In the genomic region with DNA sequence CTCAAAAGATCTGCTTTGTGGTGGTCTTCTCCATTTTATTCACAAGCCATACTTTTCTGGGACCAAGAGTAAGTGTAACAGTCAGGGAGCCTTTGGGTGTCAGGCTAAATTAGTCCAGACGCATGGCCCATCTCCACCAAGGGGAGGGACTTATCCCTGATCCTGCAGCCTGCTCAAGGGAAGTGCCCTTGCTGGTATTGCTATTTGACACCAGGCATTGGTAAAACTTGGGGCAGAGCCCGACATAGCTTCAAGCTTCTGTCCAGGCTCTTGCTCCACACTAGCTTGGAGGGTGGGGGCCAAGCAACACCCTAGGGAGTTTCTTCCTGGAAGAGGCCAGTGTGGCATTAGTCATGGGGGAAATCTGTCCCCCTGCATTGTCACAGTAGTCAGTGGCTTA, we compare ENCODE assay signal across 22 mouse cellular contexts.
"Had no signal": no experiment of that assay in that cellular context is flagged by ENCODE, and none has a peak within 500 bp of the region (broad histone marks: within the 10 kb centered on the region; RNA-seq: fewer than 3 reads in every experiment).

No protein-coding gene starts in this region.

- H3K27me3 ChIP-seq: heart, embryonic 15.5 days; hindbrain, embryonic 13.5 days; hindbrain, embryonic 15.5 days; kidney, embryonic 15.5 days; limb, embryonic 12.5 days had no signal

- H3K4me3 ChIP-seq: heart, embryonic 13.5 days; heart, embryonic 15.5 days; hindbrain, embryonic 13.5 days; hindbrain, embryonic 15.5 days; kidney, embryonic 15.5 days; left cerebral cortex, adult 2 months; limb, embryonic 10.5 days; limb, embryonic 12.5 days; liver, embryonic 13.5 days; liver, embryonic 15.5 days had no signal

- H3K27ac ChIP-seq: heart, embryonic 13.5 days; heart, embryonic 15.5 days; hindbrain, embryonic 13.5 days; hindbrain, embryonic 15.5 days; hindbrain, postnatal 0 days; kidney, embryonic 15.5 days; kidney, postnatal 0 days; left cerebral cortex, adult 2 months; limb, embryonic 10.5 days; limb, embryonic 12.5 days; liver, embryonic 13.5 days; liver, embryonic 15.5 days had no signal

- H3K4me1 ChIP-seq: liver, embryonic 13.5 days; liver, embryonic 15.5 days had no signal

- H3K9ac ChIP-seq: heart, embryonic 13.5 days; heart, embryonic 15.5 days; hindbrain, embryonic 13.5 days; hindbrain, embryonic 15.5 days; kidney, embryonic 15.5 days; limb, embryonic 12.5 days; liver, embryonic 13.5 days; liver, embryonic 15.5 days had no signal

- H3K36me3 ChIP-seq: heart, embryonic 13.5 days; heart, embryonic 15.5 days; hindbrain, embryonic 13.5 days; hindbrain, embryonic 15.5 days; kidney, embryonic 15.5 days; limb, embryonic 10.5 days; limb, embryonic 12.5 days; liver, embryonic 13.5 days; liver, embryonic 15.5 days had no signal

- DNase-seq: heart, postnatal 14 days; heart, postnatal 36 days; kidney, adult 11 months; kidney, adult 2 months; kidney, adult 9 months; kidney, postnatal 14 days; kidney, postnatal 36 days; layer of hippocampus, adult 9-11 months; layer of hippocampus, postnatal 36 days; liver; liver, embryonic 13.5 days had no signal
